Mouse (Mus musculus): ENCODE data around the gene Ccdc58.
"Not testable (repeated sequence)": the region's sequence is repeated elsewhere in the genome, so short reads cannot be mapped to it uniquely, and the experiment has no call there.

The Ccdc58 gene

GRCm38 (mm10) chr16:36069819-36070575 is 1.5 kb upstream of the Ccdc58 start:
- in situ Hi-C loops (cut with MboI; ENCODE audit: low pct_unique_long_range_greater_than_20kb in 1 of 2, low sequenced_read_pairs in 2 of 2, unreplicated experiment in 1 of 2) = no loop called here

DNA sequence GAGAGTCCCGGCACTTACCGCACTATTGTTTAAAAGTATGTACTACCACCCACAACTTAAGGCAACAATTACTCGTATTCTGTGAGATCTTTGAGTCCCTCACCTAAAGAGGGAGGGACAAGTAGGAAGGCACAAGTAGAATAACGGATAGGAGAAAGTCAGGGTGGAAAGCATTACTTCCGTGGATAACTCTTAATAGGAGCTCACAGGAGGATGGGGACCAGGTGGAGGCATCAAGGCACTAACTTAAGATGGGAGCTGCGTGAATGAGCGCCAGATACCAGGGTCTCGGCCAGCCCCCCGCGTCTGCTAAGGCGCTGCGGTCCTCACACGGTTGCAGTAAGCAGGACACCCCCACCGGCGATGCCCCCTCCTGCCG is 425 bp upstream of the Ccdc58 start:
- in situ Hi-C loops (cut with MboI; ENCODE audit: low pct_unique_long_range_greater_than_20kb in 1 of 2, low sequenced_read_pairs in 2 of 2, unreplicated experiment in 1 of 2) = no loop called here

DNA sequence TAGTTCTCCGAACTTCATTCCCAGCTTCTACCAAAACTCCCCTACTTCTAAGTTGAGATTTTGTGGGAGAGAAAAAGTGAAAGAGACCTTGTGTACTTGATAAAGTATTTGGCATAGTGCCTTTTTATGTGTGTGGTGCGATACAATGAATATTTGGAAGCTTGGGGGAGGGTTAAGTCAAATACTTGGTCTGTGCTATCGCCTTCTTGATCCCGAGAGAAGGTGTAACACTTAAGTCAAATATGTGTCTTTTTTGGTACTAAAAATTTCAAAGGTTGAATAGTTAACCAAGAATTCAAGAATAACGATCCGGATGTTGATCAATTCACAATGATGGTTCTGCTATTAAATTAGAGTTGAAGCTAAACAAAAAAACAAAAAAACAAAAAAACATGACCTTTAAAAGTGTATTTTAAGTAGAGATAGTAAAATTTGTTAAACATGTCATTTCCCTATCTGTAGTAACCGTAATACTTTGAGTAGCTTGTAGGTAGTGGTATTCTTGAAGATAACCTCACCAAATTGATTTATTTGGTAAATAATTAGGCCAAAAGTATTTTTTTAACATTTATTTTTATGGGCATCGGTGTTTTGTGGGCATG is 1.0 kb downstream of the Ccdc58 start:
- in situ Hi-C loops (cut with MboI; ENCODE audit: low pct_unique_long_range_greater_than_20kb in 1 of 2, low sequenced_read_pairs in 2 of 2, unreplicated experiment in 1 of 2) = no loop called here

- in situ Hi-C loops (cut with MboI; ENCODE audit: low pct_unique_long_range_greater_than_20kb in 1 of 2, low sequenced_read_pairs in 2 of 2, unreplicated experiment in 1 of 2) = no loop called here
These were observed 3.3 kb downstream of the Ccdc58 start for GRCm38 (mm10) chr16:36074772-36075171.

- in situ Hi-C loops (cut with MboI; ENCODE audit: low pct_unique_long_range_greater_than_20kb in 1 of 2, low sequenced_read_pairs in 2 of 2, unreplicated experiment in 1 of 2) = no loop called here
These were observed 8.4 kb downstream of the Ccdc58 start for GRCm38 (mm10) chr16:36079916-36080315.

- in situ Hi-C loops (cut with MboI; ENCODE audit: low pct_unique_long_range_greater_than_20kb in 1 of 2, low sequenced_read_pairs in 2 of 2, unreplicated experiment in 1 of 2) = no loop called here
These were observed 16.4 kb downstream of the Ccdc58 start for GRCm38 (mm10) chr16:36087846-36088245.

DNA sequence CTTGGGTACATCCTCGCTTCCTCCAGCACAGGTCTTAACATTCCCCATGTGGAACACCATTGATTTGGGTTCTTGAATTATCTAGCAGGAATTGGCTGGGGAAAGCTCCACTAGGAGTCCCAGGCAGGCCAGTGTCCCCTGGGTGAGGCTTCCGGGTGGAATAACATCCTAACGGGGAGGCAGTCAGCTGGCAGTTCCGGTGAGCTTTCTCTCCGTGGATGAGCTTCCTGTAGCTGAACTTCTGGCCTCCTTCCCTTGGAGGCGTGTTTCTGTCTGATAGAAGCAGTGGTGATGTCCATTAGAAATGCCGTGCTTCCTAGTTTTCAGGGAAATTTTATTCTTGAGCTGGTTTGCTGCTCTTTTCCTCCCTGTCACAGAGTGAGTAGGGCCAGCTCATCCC is 17.6 kb downstream of the Ccdc58 start:
- in situ Hi-C loops (cut with MboI; ENCODE audit: low pct_unique_long_range_greater_than_20kb in 1 of 2, low sequenced_read_pairs in 2 of 2, unreplicated experiment in 1 of 2) = no loop called here

DNA sequence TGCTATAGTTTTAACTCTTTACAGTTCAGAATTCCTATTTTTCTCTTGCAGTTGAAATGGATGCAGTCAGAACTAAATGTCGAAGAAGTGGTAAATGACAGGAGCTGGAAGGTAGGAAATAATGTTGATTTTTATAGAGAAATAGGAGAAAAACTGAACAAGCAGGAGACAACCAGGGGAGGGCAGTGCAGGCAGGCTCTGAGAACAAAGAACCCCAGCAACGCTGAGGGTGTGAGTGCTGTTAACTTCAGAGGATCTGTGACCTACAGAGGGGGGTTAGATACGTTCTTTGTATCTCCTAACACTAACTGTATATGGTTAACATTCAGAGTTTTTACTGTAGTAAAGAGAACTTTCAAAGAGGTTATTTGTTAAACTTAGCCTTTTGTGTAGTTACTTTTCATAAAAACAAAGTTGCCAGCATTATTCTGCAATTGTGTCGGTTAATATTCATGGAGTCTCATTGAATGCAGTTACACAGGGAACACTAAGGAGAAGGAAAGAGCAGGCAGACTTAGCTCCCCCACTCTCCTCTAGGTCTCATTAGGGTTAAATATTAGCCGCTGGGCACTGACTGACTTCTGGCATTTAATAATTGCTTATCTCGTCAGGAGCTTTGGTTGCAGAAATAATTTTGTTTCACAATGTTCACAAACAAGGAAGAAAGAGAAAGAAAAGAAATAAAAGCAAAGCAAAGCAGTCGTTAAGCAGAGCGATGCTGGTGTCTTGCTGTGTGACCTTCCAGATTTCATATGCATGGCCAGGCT is 18.5 kb downstream of the Ccdc58 start:
- in situ Hi-C loops (cut with MboI; ENCODE audit: low pct_unique_long_range_greater_than_20kb in 1 of 2, low sequenced_read_pairs in 2 of 2, unreplicated experiment in 1 of 2) = no loop called here

- in situ Hi-C loops (cut with MboI; ENCODE audit: low pct_unique_long_range_greater_than_20kb in 1 of 2, low sequenced_read_pairs in 2 of 2, unreplicated experiment in 1 of 2) = no loop called here
These were observed 19.5 kb downstream of the Ccdc58 start for GRCm38 (mm10) chr16:36090785-36091509.

- in situ Hi-C loops (cut with MboI; ENCODE audit: low pct_unique_long_range_greater_than_20kb in 1 of 2, low sequenced_read_pairs in 2 of 2, unreplicated experiment in 1 of 2) = no loop called here
These were observed 22.6 kb downstream of the Ccdc58 start for GRCm38 (mm10) chr16:36094079-36094478.

- in situ Hi-C loops (cut with MboI; ENCODE audit: low pct_unique_long_range_greater_than_20kb in 1 of 2, low sequenced_read_pairs in 2 of 2, unreplicated experiment in 1 of 2) = not testable (repeated sequence)
These were observed 26.5 kb downstream of the Ccdc58 start for GRCm38 (mm10) chr16:36097813-36098499.

GRCm38 (mm10) chr16:36101526-36101925 is 30.0 kb downstream of the Ccdc58 start:
- in situ Hi-C loops (cut with MboI; ENCODE audit: low pct_unique_long_range_greater_than_20kb in 1 of 2, low sequenced_read_pairs in 2 of 2, unreplicated experiment in 1 of 2) = no loop called here

- in situ Hi-C loops (cut with MboI; ENCODE audit: low pct_unique_long_range_greater_than_20kb in 1 of 2, low sequenced_read_pairs in 2 of 2, unreplicated experiment in 1 of 2) = no loop called here
These were observed 30.7 kb downstream of the Ccdc58 start for GRCm38 (mm10) chr16:36102211-36102610.

- in situ Hi-C loops (cut with MboI; ENCODE audit: low pct_unique_long_range_greater_than_20kb in 1 of 2, low sequenced_read_pairs in 2 of 2, unreplicated experiment in 1 of 2) = not testable (repeated sequence)
These were observed 40.0 kb downstream of the Ccdc58 start for GRCm38 (mm10) chr16:36111486-36111885.

- in situ Hi-C loops (cut with MboI; ENCODE audit: low pct_unique_long_range_greater_than_20kb in 1 of 2, low sequenced_read_pairs in 2 of 2, unreplicated experiment in 1 of 2) = not testable (repeated sequence)
These were observed 44.3 kb downstream of the Ccdc58 start for GRCm38 (mm10) chr16:36115751-36116150.

DNA sequence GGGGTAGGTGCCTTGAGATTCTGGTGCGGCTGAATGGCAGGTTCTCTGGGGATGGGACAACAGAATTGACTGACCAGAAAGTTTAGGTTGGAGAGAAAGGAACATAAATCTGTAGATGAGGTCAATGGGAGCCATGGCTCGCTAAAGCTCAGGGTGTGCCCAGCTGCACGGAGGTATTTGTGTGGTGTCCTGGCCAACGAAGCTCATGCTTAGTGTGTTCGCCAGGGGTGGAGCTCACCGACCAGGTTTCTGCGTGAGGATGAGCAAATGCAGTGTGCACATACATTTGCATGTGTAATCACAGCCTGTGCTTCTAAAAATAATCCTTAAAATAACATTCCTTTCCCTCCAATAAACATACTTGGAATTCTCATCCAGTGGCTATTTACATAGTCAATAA is 56.6 kb downstream of the Ccdc58 start:
- in situ Hi-C loops (cut with MboI; ENCODE audit: low pct_unique_long_range_greater_than_20kb in 1 of 2, low sequenced_read_pairs in 2 of 2, unreplicated experiment in 1 of 2) = no loop called here

DNA sequence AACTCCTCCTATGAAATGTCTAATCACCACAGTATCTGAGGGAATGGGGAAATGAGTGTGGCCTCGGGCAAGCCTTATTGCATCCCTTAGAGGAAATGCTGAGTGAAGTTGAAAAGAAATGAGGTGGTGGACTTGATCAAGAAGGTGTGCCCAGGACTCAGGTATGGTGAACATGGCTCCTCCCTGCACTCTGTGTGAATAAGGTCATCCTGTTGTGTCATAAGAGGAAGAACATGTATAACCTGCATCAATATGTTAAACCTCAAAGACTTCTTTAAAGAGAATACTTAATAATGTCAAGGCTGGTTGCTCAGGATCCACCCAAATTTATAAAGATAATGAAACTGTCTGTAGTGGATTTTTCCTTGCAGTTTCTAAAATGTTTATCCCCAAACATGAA is 59.7 kb downstream of the Ccdc58 start, which contains the start of gene Csta1:
TSS of gene Csta1 (minus strand) at position 101 of the 400 bp plus-strand sequence.
- in situ Hi-C loops (cut with MboI; ENCODE audit: low pct_unique_long_range_greater_than_20kb in 1 of 2, low sequenced_read_pairs in 2 of 2, unreplicated experiment in 1 of 2) = no loop called here

- in situ Hi-C loops (cut with MboI; ENCODE audit: low pct_unique_long_range_greater_than_20kb in 1 of 2, low sequenced_read_pairs in 2 of 2, unreplicated experiment in 1 of 2) = no loop called here
These were observed 66.7 kb downstream of the Ccdc58 start for GRCm38 (mm10) chr16:36138201-36138600.

Data from mouse embryonic stem cell (cell line).